In genomic region chr4:44872048-44872447, GRCm38 (mm10) we compare ENCODE assay signal across 24 mouse cellular contexts.
DNase-seq lines count a peak whose midpoint lies in the region; ATAC-seq and TF ChIP-seq lines count a peak whose summit lies in the region.
"Had no signal": no experiment of that assay in that cellular context is flagged by ENCODE, and none has a peak within 500 bp of the region (broad histone marks: within the 10 kb centered on the region; RNA-seq: fewer than 3 reads in every experiment).

No protein-coding gene starts in this region.

- H3K9ac ChIP-seq in intestine, postnatal 0 days (ENCODE audit: low read depth, low read length) = no peak overlapping the region
- H3K9ac ChIP-seq: embryonic facial prominence, embryonic 13.5 days; embryonic facial prominence, embryonic 15.5 days; forebrain, embryonic 13.5 days; forebrain, embryonic 15.5 days; forebrain, postnatal 0 days had no signal

- WGBS in intestine, postnatal 0 days = 100% methylated on average over 1 of the region's 1 CpGs

- H3K9me3 ChIP-seq in G1E (replicated peaks) = no peaks in the 10 kb centered on the region
- no peaks in the 10 kb centered on the region for H3K9me3 ChIP-seq in intestine, postnatal 0 days (ENCODE audit: control insufficient read depth)
- H3K9me3 ChIP-seq: embryonic facial prominence, embryonic 13.5 days; embryonic facial prominence, embryonic 15.5 days; forebrain, embryonic 13.5 days; forebrain, embryonic 15.5 days had no signal

- no peak overlapping the region for H3K27ac ChIP-seq in intestine, postnatal 0 days (ENCODE audit: low read depth, low read length)
- H3K27ac ChIP-seq: embryonic facial prominence, embryonic 13.5 days; embryonic facial prominence, embryonic 15.5 days; forebrain, embryonic 13.5 days; forebrain, embryonic 15.5 days had no signal

- ATAC-seq in G1E (ENCODE audit: extremely low read depth, insufficient number of reproducible peaks, low FRiP score, poor library complexity, severe bottlenecking) = peak; percentile 66
- ATAC-seq in erythroid progenitor cell, adult 5-6 weeks (replicated peaks; ENCODE audit: low FRiP score, poor library complexity, severe bottlenecking) = no peak
- no peak for ATAC-seq in intestine, postnatal 0 days
- ATAC-seq: forebrain, embryonic 13.5 days; forebrain, embryonic 15.5 days; forebrain, postnatal 0 days had no signal

- no peak overlapping the region for H3K4me3 ChIP-seq in G1E (ENCODE audit: low read depth, low read length)
- H3K4me3 ChIP-seq in intestine, postnatal 0 days (ENCODE audit: low read depth, low read length) = no peak overlapping the region
- H3K4me3 ChIP-seq: embryonic facial prominence, embryonic 13.5 days; embryonic facial prominence, embryonic 15.5 days; erythroblast, embryonic 14.5 days; forebrain, embryonic 13.5 days; forebrain, embryonic 15.5 days had no signal

- H3K36me3 ChIP-seq in G1E (replicated peaks) = peaks cover 7% of the 10 kb centered on the region
- no peaks in the 10 kb centered on the region for H3K36me3 ChIP-seq in intestine, postnatal 0 days (ENCODE audit: control insufficient read depth, insufficient read depth)
- H3K36me3 ChIP-seq: embryonic facial prominence, embryonic 13.5 days; embryonic facial prominence, embryonic 15.5 days; forebrain, embryonic 15.5 days had no signal

- TF ChIP-seq CTCF in G1E (IDR thresholded peaks at IDR 0.05; ENCODE audit: low read depth, low read length) = no peak
- no peak for TF ChIP-seq CTCF in intestine, postnatal 0 days (IDR thresholded peaks at IDR 0.05; ENCODE audit: low read depth)

- peaks cover 16% of the 10 kb centered on the region for H3K4me1 ChIP-seq in G1E (ENCODE audit: insufficient read depth, low read depth, low read length)
- H3K4me1 ChIP-seq in intestine, postnatal 0 days (replicated peaks; ENCODE audit: control insufficient read depth, insufficient read depth, low read length) = no peaks in the 10 kb centered on the region
- H3K4me1 ChIP-seq: embryonic facial prominence, embryonic 13.5 days; embryonic facial prominence, embryonic 15.5 days; forebrain, embryonic 13.5 days; forebrain, embryonic 15.5 days had no signal

- DNase-seq in 416B (ENCODE audit: low read depth) = peak; percentile 21
- peak; percentile 60 for DNase-seq in A20 (ENCODE audit: low read depth, low spot score)
- no peak for DNase-seq in G1E (ENCODE audit: low spot score)
- DNase-seq in MEL-GATA-1-ER (ENCODE audit: extremely low read depth, low read depth) = peak; percentile 50
- no peak for DNase-seq in right cerebral cortex, adult 18-20 months
- DNase-seq in lung, postnatal 36 days = no peak
- DNase-seq: adrenal gland, adult 2 months; adrenal gland, postnatal 10 days; adrenal gland, postnatal 25 days; cerebellum, adult 11 months; cerebellum, adult 18-20 months; cerebellum, adult 8-10 months; cerebellum, adult 9-11 months; cerebellum, postnatal 14 days; cerebellum, postnatal 36 days; embryo, embryonic 11 days; forebrain, postnatal 0 days had no signal

- no peak overlapping the region for H3K4me2 ChIP-seq in intestine, postnatal 0 days (replicated peaks; ENCODE audit: low read depth)
- H3K4me2 ChIP-seq: embryonic facial prominence, embryonic 13.5 days; embryonic facial prominence, embryonic 15.5 days; forebrain, embryonic 13.5 days; forebrain, embryonic 15.5 days had no signal

- H3K27me3 ChIP-seq in G1E (ENCODE audit: insufficient read depth, low read length) = no peaks in the 10 kb centered on the region
- no peaks in the 10 kb centered on the region for H3K27me3 ChIP-seq in intestine, postnatal 0 days (replicated peaks; ENCODE audit: control insufficient read depth, insufficient read depth, low read length)
- H3K27me3 ChIP-seq: embryonic facial prominence, embryonic 13.5 days; embryonic facial prominence, embryonic 15.5 days; forebrain, embryonic 13.5 days; forebrain, embryonic 15.5 days had no signal

Comparison
In these comparisons a context has a peak if more than half of its experiments do, and no peak if none do; other contexts are left out.
1. DNase-seq: peak in 416B (single experiment), A20 (single experiment) and MEL-GATA-1-ER (single experiment); none in G1E (single experiment), right cerebral cortex, adult 18-20 months (single experiment) and lung, postnatal 36 days (single experiment).